Mouse (Mus musculus): ENCODE results near the gene Rap1gap. TPM values are rescaled to one million over a fixed set of nuclear protein-coding genes. Genes with fewer than 3 reads are reported as not detected.

The Rap1gap gene
- polyA plus RNA-seq, 1 experiment = 9.5 TPM

GRCm38 (mm10) chr4:137631596-137631995, 32.9 kb upstream of the Rap1gap start:
- Histone ChIP-seq H3K9me3 (replicated peaks; ENCODE audit: control insufficient read depth, insufficient read depth, low read length, poor library complexity, severe bottlenecking) (no peaks in the 10 kb centered on the region), H3K36me3 (ENCODE audit: control insufficient read depth, insufficient read depth, low read length, poor library complexity, severe bottlenecking) (peaks cover 85% of the 10 kb centered on the region), H3K9ac (ENCODE audit: low read depth, poor library complexity, severe bottlenecking) (no peak overlapping the region), H3K27me3 (ENCODE audit: control insufficient read depth, insufficient read depth, low read length, poor library complexity, severe bottlenecking) (no peaks in the 10 kb centered on the region), H3K4me1 (ENCODE audit: control insufficient read depth, insufficient read depth, low read length) (peaks cover 5% of the 10 kb centered on the region), H3K4me3 (ENCODE audit: low read depth, low read length) (no peak overlapping the region), H3K27ac (ENCODE audit: insufficient read depth, low read length) (peak overlapping the region; percentile 76)
- TF ChIP-seq CTCF (IDR thresholded peaks at IDR 0.05; ENCODE audit: low read depth, low read length) (no peak), EP300 (IDR thresholded peaks at IDR 0.05; ENCODE audit: insufficient read depth, low read depth, low read length) (no peak), POLR2A (IDR thresholded peaks at IDR 0.05; ENCODE audit: insufficient read depth, low read length) (no peak)

GRCm38 (mm10) chr4:137633394-137633793, 31.1 kb upstream of the Rap1gap start:
- no peaks in the 10 kb centered on the region for H3K27me3 ChIP-seq (ENCODE audit: control insufficient read depth, insufficient read depth, low read length, poor library complexity, severe bottlenecking)
- peaks cover 87% of the 10 kb centered on the region for H3K36me3 ChIP-seq (ENCODE audit: control insufficient read depth, insufficient read depth, low read length, poor library complexity, severe bottlenecking)
- TF ChIP-seq CTCF (IDR thresholded peaks at IDR 0.05; ENCODE audit: low read depth, low read length) = no peak
- no peak for TF ChIP-seq POLR2A (IDR thresholded peaks at IDR 0.05; ENCODE audit: insufficient read depth, low read length)
- no peak for TF ChIP-seq EP300 (IDR thresholded peaks at IDR 0.05; ENCODE audit: insufficient read depth, low read depth, low read length)
- no peak overlapping the region for H3K4me3 ChIP-seq (ENCODE audit: low read depth, low read length)
- no peak overlapping the region for H3K27ac ChIP-seq (ENCODE audit: insufficient read depth, low read length)
- H3K4me1 ChIP-seq (ENCODE audit: control insufficient read depth, insufficient read depth, low read length) = peaks cover 5% of the 10 kb centered on the region
- H3K9me3 ChIP-seq (replicated peaks; ENCODE audit: control insufficient read depth, insufficient read depth, low read length, poor library complexity, severe bottlenecking) = no peaks in the 10 kb centered on the region
- no peak overlapping the region for H3K9ac ChIP-seq (ENCODE audit: low read depth, poor library complexity, severe bottlenecking)

- no peaks in the 10 kb centered on the region for H3K27me3 ChIP-seq (ENCODE audit: control insufficient read depth, insufficient read depth, low read length, poor library complexity, severe bottlenecking)
- TF ChIP-seq EP300 (IDR thresholded peaks at IDR 0.05; ENCODE audit: insufficient read depth, low read depth, low read length) (no peak), POLR2A (IDR thresholded peaks at IDR 0.05; ENCODE audit: insufficient read depth, low read length) (no peak)
- H3K4me1 ChIP-seq (ENCODE audit: control insufficient read depth, insufficient read depth, low read length) = peaks cover 6% of the 10 kb centered on the region
- no peak overlapping the region for H3K27ac ChIP-seq (ENCODE audit: insufficient read depth, low read length)
- no peaks in the 10 kb centered on the region for H3K9me3 ChIP-seq (replicated peaks; ENCODE audit: control insufficient read depth, insufficient read depth, low read length, poor library complexity, severe bottlenecking)
- peaks cover 93% of the 10 kb centered on the region for H3K36me3 ChIP-seq (ENCODE audit: control insufficient read depth, insufficient read depth, low read length, poor library complexity, severe bottlenecking)
- H3K4me3 ChIP-seq (ENCODE audit: low read depth, low read length) = no peak overlapping the region
- H3K9ac ChIP-seq (ENCODE audit: low read depth, poor library complexity, severe bottlenecking) = no peak overlapping the region
These were observed 27.9 kb upstream of the Rap1gap start for GRCm38 (mm10) chr4:137636597-137636996.

GRCm38 (mm10) chr4:137641556-137641955, 23.0 kb upstream of the Rap1gap start:
- no peaks in the 10 kb centered on the region for H3K27me3 ChIP-seq (ENCODE audit: control insufficient read depth, insufficient read depth, low read length, poor library complexity, severe bottlenecking)
- TF ChIP-seq EP300 (IDR thresholded peaks at IDR 0.05; ENCODE audit: insufficient read depth, low read depth, low read length) (no peak), POLR2A (IDR thresholded peaks at IDR 0.05; ENCODE audit: insufficient read depth, low read length) (no peak), CTCF (IDR thresholded peaks at IDR 0.05; ENCODE audit: low read depth, low read length) (no peak)
- H3K36me3 ChIP-seq (ENCODE audit: control insufficient read depth, insufficient read depth, low read length, poor library complexity, severe bottlenecking) = peaks cover 86% of the 10 kb centered on the region
- H3K9ac ChIP-seq (ENCODE audit: low read depth, poor library complexity, severe bottlenecking) = no peak overlapping the region
- no peaks in the 10 kb centered on the region for H3K9me3 ChIP-seq (replicated peaks; ENCODE audit: control insufficient read depth, insufficient read depth, low read length, poor library complexity, severe bottlenecking)
- no peak overlapping the region for H3K4me3 ChIP-seq (ENCODE audit: low read depth, low read length)
- peaks cover 2% of the 10 kb centered on the region for H3K4me1 ChIP-seq (ENCODE audit: control insufficient read depth, insufficient read depth, low read length)
- H3K27ac ChIP-seq (ENCODE audit: insufficient read depth, low read length) = no peak overlapping the region

GRCm38 (mm10) chr4:137642101-137642500, 22.4 kb upstream of the Rap1gap start:
- Histone ChIP-seq H3K4me3 (ENCODE audit: low read depth, low read length) (no peak overlapping the region), H3K27me3 (ENCODE audit: control insufficient read depth, insufficient read depth, low read length, poor library complexity, severe bottlenecking) (no peaks in the 10 kb centered on the region), H3K9me3 (replicated peaks; ENCODE audit: control insufficient read depth, insufficient read depth, low read length, poor library complexity, severe bottlenecking) (no peaks in the 10 kb centered on the region), H3K4me1 (ENCODE audit: control insufficient read depth, insufficient read depth, low read length) (peaks cover 2% of the 10 kb centered on the region), H3K9ac (ENCODE audit: low read depth, poor library complexity, severe bottlenecking) (no peak overlapping the region), H3K36me3 (ENCODE audit: control insufficient read depth, insufficient read depth, low read length, poor library complexity, severe bottlenecking) (peaks cover 86% of the 10 kb centered on the region), H3K27ac (ENCODE audit: insufficient read depth, low read length) (no peak overlapping the region)
- TF ChIP-seq POLR2A (IDR thresholded peaks at IDR 0.05; ENCODE audit: insufficient read depth, low read length) (no peak), EP300 (IDR thresholded peaks at IDR 0.05; ENCODE audit: insufficient read depth, low read depth, low read length) (no peak), CTCF (IDR thresholded peaks at IDR 0.05; ENCODE audit: low read depth, low read length) (no peak)

GRCm38 (mm10) chr4:137643459-137643858, 21.1 kb upstream of the Rap1gap start:
- TF ChIP-seq CTCF (IDR thresholded peaks at IDR 0.05; ENCODE audit: low read depth, low read length) (no peak), EP300 (IDR thresholded peaks at IDR 0.05; ENCODE audit: insufficient read depth, low read depth, low read length) (no peak), POLR2A (IDR thresholded peaks at IDR 0.05; ENCODE audit: insufficient read depth, low read length) (no peak)
- Histone ChIP-seq H3K27me3 (ENCODE audit: control insufficient read depth, insufficient read depth, low read length, poor library complexity, severe bottlenecking) (no peaks in the 10 kb centered on the region), H3K36me3 (ENCODE audit: control insufficient read depth, insufficient read depth, low read length, poor library complexity, severe bottlenecking) (peaks cover 85% of the 10 kb centered on the region), H3K9ac (ENCODE audit: low read depth, poor library complexity, severe bottlenecking) (no peak overlapping the region), H3K27ac (ENCODE audit: insufficient read depth, low read length) (no peak overlapping the region), H3K4me1 (ENCODE audit: control insufficient read depth, insufficient read depth, low read length) (peaks cover 2% of the 10 kb centered on the region), H3K9me3 (replicated peaks; ENCODE audit: control insufficient read depth, insufficient read depth, low read length, poor library complexity, severe bottlenecking) (no peaks in the 10 kb centered on the region), H3K4me3 (ENCODE audit: low read depth, low read length) (no peak overlapping the region)

Data from ES-Bruce4 (cell line).